Mouse (Mus musculus) left cerebral cortex, postnatal 10 days (tissue): ENCODE data around the gene Rrm2. TPM values are rescaled to one million over a fixed set of nuclear protein-coding genes. Genes with fewer than 3 reads are reported as not detected.
A peak's percentile ranks its signal among the peaks of the same experiment; 100 is the strongest.

Experiments
- DNase-seq, 2 experiments: peaks; one replicate each; pipeline ENCODE4 v3.0.0; 2021 to 2022; ENCODE audit warnings: low spot score in 2 of 2, mixed read lengths in 1 of 2; ENCODE audit errors: extremely low spot score in 1 of 2
- intact Hi-C: fragments of 180-260 bp; cut with DNase I; formaldehyde crosslinking; loops from one replicate; pipeline ENCODE4 v1.15.1; 2025
- total RNA-seq, 2 experiments: library from RNA; stranded (reverse); gene quantifications; 2 replicates each; pipeline ENCODE4 v1.2.3; 2021

Rrm2 gene
- 1 to 10 TPM; 8.8 to 9.6 TPM for total RNA-seq

- intact Hi-C loops, result no loop called here
- DNase-seq, result peak; percentile 89 to 97
Observed at GRCm38 (mm10) chr12:24707954-24708823, at the start of gene Rrm2. Rrm2 (plus strand) TSS chr12:24708241.

GRCm38 (mm10) chr12:24658998-24659397 lies 49.0 kb upstream of the Rrm2 start:
- intact Hi-C loops, result no loop called here

GRCm38 (mm10) chr12:24659923-24660322 lies 48.1 kb upstream of the Rrm2 start:
- no peak for DNase-seq
- intact Hi-C loops, result no loop called here

More at GRCm38 (mm10) chr12:24658998-24659397, 49.0 kb upstream of the Rrm2 start:
- DNase-seq, result no peak

- intact Hi-C loops, result no loop called here
- no peak for DNase-seq
Observed at GRCm38 (mm10) chr12:24661100-24661499, 46.9 kb upstream of the Rrm2 start.

DNA sequence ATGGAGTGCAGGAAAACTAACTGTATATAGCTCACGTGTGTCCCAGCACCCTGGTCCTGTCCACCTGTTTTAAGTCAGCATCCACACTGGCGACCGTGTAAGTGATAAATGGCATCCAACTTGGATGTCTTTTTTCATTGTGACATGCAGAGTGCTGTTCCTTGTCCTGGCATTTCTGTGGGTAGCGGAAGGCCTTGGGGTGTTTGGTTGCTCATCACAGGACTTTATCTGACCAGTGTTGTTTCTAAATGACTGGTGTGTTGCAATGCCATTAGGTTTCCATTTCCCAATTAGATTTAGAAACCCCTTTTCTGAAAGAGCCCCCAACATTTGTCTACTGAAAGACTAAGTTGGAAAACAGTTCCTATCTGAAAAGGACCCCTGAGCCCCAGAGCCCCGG lies 45.9 kb upstream of the Rrm2 start:
- DNase-seq, result no peak
- intact Hi-C loops, result no loop called here

GRCm38 (mm10) chr12:24680096-24680491 lies 27.9 kb upstream of the Rrm2 start:
- DNase-seq, result peak in 1 of 2 experiments; percentile 74

GRCm38 (mm10) chr12:24680492-24681285 lies 27.4 kb upstream of the Rrm2 start:
- intact Hi-C loops, result loop anchor here (5.0 kb wide), 1 partner anchor 73 kb away; no protein-coding TSS in a partner anchor
- DNase-seq, result peak in 1 of 2 experiments; percentile 74

More at GRCm38 (mm10) chr12:24680096-24680491, 27.9 kb upstream of the Rrm2 start:
- intact Hi-C loops, result loop anchor here (5.0 kb wide), 1 partner anchor 73 kb away; no protein-coding TSS in a partner anchor

DNA sequence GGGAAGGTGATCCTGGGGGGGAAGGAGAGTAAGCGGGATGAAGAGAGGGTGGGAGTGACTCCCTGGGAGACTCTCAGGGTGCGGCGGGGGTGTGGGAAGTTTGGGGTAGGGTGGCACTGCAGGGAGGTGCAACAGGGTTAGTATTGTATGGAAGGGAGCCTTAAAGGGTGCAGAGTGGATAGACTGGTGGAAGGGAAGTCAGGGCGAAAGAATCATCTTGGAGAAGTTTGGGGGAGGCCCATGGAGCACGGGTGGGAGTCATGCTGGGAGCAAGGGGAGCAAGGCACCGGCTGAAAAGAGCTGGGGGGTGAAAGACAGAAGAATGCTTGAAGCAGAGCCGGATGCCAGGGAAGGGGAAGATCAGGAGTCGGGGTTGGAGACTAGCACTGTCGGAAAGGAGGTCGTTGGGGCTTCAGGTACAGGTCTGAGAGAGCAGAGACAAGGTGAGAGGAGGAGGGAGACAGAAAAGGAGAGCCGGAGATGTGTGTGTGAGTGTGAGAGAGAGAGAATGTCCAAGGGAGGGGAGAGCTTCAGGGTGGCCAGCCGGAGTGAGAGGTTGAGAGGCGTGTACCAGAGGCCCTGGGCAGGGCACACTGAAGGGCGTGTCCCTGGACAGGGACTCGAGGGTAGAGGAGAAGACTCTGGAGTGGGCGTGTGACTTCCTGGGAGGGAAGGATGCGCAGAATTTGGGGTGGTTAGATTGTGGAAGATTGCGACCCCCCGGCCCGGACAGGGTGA lies 26.6 kb upstream of the Rrm2 start, which contains the start of gene Cys1:
Gene Cys1 (minus strand): TSS at position 528 of the 738 bp plus-strand sequence.
- DNase-seq, result no peak
- intact Hi-C loops, result loop anchor here (5.0 kb wide), 1 partner anchor 74 kb away; no protein-coding TSS in a partner anchor

- intact Hi-C loops, result loop anchor here (5.0 kb wide), 1 partner anchor 75 kb away; no protein-coding TSS in a partner anchor
- peak in 1 of 2 experiments; percentile 50 for DNase-seq
Observed at GRCm38 (mm10) chr12:24682563-24682962, 25.5 kb upstream of the Rrm2 start.

DNA sequence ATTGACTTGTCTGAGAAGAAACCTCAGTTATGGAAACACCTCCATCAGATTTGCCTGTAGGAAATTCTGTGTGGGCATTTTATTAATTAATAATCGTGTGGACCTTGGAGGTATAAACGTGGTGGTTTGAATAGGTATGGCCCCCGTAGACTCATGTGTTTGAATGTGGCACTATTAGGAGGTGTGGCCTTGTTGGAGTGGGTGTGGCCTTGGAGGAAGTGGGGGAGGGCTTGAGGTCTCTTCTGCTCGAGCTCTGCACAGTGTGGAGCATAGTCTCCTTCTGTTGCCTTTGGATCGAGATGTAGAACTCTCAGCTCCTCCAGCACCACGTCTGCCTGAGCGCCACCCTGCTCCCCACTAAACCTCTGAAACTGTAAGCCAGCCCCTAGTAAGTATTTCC lies 24.6 kb upstream of the Rrm2 start:
- intact Hi-C loops, result loop anchor here (5.0 kb wide), 1 partner anchor 76 kb away; no protein-coding TSS in a partner anchor
- no peak for DNase-seq

DNA sequence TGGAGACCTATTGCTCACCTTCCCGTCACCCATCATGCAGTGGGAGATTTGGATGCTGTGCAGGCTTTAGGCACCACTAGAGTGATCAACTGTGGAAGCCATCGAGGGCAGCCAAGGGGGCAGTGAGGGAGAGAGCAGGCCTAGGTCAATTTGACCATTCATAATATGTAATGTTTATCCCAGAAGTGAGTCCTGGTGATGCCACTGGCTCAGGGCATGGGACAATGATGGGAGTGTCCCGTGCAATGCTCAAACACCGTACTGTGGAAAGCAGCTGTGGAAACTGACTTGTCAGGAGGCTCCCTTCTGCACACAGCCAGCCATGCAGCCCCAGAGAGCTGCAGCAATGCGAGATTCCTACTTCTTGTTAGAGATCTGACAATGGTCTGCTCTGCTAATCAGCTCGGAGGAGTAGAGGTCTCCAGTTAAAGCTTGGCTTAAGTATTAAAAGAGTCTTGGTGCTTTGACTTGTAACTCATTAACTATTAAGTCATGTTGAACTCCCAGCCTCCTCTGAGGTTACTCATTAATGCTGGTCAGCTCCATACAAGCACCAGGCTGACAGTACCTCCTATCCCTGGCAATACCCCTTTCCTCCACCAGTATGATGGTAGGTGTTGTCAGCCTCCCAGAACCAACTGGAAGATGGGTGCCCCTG lies 21.9 kb upstream of the Rrm2 start:
- DNase-seq, result no peak
- intact Hi-C loops, result no loop called here

DNA sequence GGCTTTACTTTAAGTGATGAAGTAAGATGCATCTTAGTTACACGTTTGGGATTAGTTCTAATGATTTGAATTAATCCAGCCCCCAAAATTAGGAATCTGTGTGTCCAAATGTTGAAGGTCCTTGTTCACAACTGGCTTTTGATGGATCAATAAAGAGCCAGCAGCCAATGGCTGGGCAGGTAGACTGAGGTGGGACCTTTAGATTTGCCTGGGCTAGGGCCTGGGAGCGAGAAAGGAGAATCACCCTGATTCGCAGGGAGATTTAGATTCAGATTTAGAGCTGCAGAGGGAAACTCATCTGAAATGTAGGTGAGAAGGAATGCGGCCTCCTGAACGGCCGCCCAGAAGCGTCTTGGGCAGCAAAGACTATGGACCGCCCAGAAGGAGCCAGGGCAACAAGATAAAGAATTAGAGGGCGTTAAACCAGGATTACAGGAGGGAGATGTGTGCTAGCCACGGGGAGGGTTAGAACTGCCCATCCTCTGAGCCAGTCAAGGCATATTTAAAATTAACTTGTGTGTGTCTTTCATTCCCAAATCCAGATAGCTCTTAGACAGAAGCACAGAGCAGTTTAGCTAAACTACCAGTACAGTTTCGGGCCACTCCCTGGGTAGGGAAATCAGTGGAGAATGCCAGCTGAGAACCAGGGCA lies 21.2 kb upstream of the Rrm2 start:
- intact Hi-C loops, result no loop called here
- no peak for DNase-seq

GRCm38 (mm10) chr12:24690351-24690750 lies 17.7 kb upstream of the Rrm2 start:
- DNase-seq, result no peak
- intact Hi-C loops, result loop anchor here (10.0 kb wide), 1 partner anchor 216 kb away; no protein-coding TSS in a partner anchor

DNA sequence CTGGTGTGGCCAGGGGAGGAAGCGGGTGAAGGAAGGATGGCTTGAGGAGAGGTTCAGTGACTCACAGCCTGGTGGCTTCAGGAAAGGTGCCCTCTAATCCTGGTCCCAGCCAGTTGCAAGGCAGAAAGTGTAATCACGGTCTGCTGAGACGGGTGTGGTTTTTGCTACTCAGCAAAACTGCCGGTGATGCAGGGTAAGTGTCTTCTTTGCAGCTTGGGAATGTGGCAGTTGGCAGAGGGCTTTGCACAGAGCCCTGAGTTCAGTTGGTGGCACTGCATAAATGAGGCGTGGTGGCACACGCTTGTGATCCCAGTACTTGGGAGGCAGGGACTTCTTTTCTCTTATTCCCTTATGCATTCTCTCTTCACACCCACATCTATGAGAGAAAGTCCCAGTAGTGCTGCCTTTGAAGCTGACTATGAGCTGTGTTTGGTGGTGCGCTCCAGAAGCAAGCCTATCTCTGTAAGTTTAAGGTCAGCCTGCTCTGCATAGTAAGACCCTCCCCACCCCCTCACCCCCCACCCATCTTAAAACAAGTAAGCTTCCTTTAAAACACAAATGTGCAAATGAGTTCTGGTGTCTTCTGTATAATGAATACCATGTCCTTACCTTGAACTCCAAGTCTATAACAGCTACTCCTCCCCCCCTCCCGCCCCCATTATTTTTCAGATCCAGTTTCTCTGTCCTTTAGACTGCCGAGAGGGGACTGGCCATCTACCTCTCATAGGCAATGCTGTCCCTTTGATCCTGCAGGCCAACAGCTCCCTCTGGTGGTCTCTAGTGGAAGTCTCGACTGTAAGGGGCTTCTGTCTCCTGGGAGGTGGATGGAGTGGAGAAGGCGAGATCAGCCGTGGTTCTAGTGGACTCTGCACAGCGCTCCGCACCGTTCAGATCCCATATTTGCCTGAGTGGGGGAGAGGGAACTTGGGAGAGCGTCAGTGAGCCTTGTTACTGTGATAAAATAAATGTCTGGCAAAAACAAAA lies 11.2 kb upstream of the Rrm2 start:
- intact Hi-C loops, result loop anchor here (2.0 to 10.0 kb wide), 2 partner anchors 92 to 222 kb away; no protein-coding TSS in a partner anchor
- DNase-seq, result peak; percentile 81 to 87

GRCm38 (mm10) chr12:24697484-24698204 lies 10.4 kb upstream of the Rrm2 start:
- intact Hi-C loops, result loop anchor here (2.0 to 10.0 kb wide), 2 partner anchors 93 to 223 kb away; no protein-coding TSS in a partner anchor
- no peak for DNase-seq

DNA sequence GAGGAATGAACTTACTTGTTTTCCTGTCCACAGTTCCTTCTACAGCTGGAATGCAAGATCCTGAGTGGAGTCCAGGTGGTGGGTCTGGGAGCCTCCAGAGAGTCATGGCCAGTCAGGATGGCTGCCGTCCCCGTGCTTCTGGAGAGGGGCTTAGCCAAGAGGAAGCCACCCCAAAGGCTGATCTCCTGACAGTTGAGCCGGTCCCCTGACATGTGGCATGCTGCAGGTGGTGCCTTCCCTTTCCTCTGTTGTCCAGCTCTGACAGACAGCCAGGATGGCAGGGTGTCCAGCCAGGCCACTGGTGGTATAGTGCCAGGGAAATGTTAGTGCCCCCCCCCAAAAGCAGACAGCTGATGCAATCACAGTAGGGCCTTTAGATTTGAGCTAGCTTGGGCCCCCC lies 9.5 kb upstream of the Rrm2 start:
- DNase-seq, result no peak
- intact Hi-C loops, result loop anchor here (10.0 kb wide), 1 partner anchor 224 kb away; no protein-coding TSS in a partner anchor
